Mouse (Mus musculus): ENCODE data around the gene Gm8334.
"Not testable (repeated sequence)": the region's sequence is repeated elsewhere in the genome, so short reads cannot be mapped to it uniquely, and the experiment has no call there.

The Gm8334 gene

GRCm38 (mm10) chrX:148615053-148615452 lies at the start of gene Gm8334:
Gene Gm8334, minus strand, starts transcription at chrX:148615153.
- DNase-seq (ENCODE audit: low spot score in 2 of 2), result not testable (repeated sequence)

- not testable (repeated sequence) for DNase-seq (ENCODE audit: low spot score in 2 of 2)
Observed at GRCm38 (mm10) chrX:148663298-148663697, 48.3 kb upstream of the Gm8334 start, which contains the start of gene Gm15127. Gene Gm15127, plus strand, starts transcription at chrX:148663598.

Data from spleen, postnatal 4 days (tissue).